Mouse (Mus musculus): ENCODE measurements around the gene Tmub2.
A peak's percentile ranks its signal among the peaks of the same experiment; 100 is the strongest.

Gene Tmub2

DNA sequence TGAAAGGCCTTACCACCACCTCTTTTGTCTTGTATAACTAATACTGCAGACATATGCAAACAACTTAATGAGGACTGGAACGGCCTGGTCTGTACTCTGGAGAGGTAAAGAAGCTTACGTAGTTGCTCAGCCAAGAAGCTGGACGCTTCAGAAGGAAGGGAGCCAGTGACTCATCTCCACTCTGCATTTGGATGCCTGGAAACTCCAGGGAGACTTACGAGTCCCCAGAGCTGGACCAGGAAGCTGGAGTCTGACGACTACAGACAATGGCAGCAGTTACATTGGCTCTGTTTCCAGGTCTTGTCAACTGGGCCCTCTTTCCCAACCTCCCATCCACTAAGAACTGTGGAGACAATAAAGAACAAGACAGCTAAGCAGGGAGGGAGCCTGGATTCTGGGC, 42.5 kb downstream of the Tmub2 start:
- no peak for DNase-seq (ENCODE audit: low spot score in 2 of 2)

DNA sequence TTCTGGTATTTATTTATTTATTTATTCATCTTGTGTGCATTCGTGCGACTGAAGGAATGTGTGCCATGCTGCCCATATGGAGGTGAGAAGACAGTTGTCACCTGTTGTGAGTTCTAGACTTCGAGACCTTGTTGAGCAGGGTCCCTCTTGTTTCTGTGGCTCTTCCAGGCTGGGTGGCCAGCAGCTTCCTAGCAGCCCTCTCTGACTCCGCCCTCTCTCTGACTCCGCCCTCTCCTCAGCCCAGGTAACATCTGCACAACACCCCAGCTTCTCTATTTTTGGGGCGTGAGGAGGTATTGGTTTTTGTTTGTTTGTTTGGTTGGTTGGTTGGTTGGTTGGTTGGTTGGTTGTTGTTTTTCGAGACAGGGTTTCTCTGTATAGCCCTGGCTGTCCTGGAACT, 43.1 kb downstream of the Tmub2 start:
- DNase-seq (ENCODE audit: low spot score in 2 of 2) = no peak

DNA sequence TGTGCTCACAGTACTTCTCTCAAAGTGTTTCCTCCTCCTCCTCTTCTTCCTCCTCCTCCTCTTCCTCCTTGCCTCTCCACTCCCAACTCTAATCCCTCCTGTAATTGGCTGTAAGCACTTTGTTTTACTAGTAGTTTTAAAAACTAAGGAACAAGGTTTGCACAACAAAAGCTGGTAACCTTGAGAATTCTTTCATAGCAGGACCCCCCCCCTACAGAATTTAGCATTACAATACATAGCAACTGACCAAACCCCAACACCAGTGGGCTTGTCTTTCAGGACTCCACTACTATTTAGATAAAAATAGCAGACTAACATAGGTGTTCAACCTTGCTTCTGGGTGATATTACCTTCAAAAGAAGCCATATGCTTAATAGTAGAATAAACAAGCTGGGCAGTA, 44.8 kb downstream of the Tmub2 start:
- DNase-seq (ENCODE audit: low spot score in 2 of 2) = no peak

DNA sequence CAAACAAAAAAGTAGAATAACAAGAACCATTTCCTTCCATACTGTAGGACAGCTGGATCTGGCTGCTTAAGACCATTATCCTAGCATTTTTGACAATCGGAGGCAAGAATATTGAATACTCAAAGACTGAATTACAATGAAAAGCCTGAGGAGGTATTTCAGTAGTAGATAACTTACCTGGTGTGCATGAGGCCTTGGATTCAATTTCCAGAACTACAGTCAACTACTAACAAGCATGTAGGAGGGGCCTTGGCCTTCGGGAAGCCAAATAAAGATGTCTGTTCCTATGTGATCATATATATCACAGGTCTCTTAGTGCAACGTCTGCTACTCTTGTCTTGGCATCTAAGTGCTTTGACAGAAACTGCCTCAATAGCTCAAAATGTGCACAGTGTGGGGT, 45.3 kb downstream of the Tmub2 start:
- DNase-seq (ENCODE audit: low spot score in 2 of 2) = no peak

DNA sequence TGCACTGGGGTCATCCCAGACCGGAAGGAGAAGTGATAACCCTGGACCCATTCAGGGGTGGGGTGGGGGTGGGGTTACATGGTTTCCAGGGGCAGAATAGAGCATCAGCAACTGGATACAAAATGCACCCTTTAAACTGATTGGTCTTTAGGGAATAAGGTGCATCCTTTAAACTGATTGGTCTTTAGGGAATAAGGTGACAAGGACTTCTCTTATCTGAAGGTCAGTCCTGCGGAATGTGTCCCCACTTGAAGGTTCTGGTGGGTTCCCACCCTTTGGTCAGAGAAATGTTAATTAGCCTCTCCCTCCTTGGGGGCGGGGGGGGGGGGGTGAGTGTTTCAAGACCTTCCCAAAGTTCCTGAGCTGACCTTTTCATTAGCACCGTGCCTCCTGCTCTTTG, 47.1 kb downstream of the Tmub2 start:
- no peak for DNase-seq (ENCODE audit: low spot score in 2 of 2)

DNA sequence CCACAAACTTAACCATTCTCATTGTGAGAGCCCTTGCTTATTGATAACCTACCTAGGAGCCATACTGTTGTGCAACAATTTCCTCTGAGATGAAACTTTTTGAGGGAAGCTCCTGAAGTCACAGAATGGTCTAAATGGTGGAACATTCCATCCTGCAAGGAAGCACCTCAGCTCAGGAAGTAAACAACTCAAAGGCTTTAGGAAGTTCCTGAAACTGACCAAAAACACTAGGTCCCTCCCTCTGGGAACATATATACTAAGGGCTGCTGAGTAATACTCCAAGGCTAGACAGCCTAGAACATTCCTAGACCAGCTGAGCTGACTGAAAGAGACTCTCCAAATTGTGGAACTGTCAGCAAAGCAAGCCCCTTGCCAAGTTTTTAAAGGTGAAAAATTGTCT, 48.3 kb downstream of the Tmub2 start:
- DNase-seq (ENCODE audit: low spot score in 2 of 2) = no peak

DNA sequence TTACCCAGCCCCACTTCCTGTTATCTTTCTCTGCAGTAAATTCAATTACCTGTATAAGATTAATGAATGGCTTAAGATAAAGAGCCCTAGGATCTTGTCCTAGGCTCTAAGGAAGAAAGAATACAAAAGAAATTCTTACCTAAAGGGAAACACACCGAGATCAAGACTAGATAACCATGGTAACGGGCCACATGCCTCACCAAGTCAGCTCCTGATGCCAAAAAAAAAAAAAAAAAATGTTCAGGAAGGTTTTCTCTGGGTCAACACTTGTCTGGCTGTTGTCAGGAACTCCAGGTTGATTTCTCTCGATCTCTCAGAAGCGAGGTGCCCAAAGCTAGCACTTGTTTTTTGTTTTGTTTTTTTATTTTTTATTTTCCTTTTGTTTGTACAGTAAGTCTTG, 49.3 kb downstream of the Tmub2 start:
- no peak for DNase-seq (ENCODE audit: low spot score in 2 of 2)

DNA sequence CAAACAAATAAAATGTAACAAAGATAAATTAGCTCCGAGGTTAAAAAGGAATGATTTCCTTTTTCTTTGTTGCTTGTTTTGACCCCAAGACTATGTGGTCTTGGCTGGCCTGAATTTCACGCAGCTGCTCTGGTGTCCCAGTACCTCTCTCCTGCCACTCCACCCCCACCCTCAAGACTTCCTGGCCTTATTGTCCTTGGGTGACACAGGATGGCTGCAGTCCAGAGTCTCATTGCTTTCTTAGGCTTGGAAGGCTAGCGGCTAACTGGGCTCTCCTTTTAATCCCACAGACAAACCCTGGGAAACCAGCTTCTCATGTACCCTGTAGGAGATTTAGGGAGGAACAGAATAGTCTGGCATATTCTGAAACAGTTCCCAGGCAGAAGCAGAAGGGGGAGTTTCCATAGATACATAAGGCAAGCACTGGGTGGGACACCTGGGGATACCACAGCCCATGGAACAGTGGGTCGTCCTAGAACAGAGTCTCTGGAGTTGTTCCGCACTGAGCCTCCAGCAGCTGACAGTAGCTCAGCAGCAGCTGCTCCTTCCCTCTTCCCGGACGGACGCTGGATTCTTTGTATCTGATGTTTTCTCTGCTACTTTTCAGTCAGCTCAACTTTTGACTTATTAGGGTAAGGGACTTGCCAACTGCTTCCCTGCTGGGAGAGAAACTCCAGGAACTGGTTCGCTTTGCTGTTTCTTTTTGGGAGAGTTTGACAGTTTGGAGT, 50.4 kb downstream of the Tmub2 start:
- DNase-seq (ENCODE audit: low spot score in 2 of 2) = peak in 1 of 2 experiments; percentile 53

DNA sequence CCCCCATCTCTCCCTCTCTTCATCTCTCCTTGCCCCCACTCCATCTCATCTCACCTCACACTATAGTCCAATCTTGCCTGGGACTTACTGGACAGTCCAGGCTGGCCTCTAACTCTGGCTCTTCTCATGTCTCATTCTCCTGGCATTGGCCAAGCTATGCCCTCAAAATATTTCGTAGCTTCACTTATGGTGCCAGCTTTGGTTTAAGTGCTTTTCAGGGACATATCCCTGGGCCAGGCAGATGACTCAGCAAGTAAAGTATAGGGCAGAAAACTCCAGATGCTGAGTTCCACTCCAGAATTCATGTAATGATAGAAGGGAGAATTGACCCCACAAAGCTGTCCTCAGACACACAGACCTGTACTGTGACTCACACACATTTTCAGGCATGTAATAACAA, 51.5 kb downstream of the Tmub2 start:
- peak in 1 of 2 experiments; percentile 26 for DNase-seq (ENCODE audit: low spot score in 2 of 2)

DNA sequence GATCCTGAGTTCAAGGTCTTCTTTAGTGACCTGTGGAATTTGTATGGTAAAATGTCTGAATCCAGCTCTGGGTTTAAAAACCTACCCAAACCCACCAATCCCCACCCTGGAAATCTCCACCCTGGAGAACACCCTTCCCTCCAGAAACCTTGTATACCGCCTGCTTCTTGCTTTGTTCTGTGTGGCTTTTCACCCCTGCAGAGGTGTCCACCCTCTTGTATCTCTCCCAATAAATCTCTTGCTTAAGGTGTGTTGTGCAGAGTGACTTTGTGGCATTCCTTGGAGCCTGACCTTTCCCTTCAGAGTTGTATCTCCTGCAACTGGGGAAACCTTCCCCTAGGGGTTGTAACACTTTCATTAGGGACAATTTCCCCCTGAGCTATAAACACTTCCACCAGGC, 53.2 kb downstream of the Tmub2 start:
- no peak for DNase-seq (ENCODE audit: low spot score in 2 of 2)

DNA sequence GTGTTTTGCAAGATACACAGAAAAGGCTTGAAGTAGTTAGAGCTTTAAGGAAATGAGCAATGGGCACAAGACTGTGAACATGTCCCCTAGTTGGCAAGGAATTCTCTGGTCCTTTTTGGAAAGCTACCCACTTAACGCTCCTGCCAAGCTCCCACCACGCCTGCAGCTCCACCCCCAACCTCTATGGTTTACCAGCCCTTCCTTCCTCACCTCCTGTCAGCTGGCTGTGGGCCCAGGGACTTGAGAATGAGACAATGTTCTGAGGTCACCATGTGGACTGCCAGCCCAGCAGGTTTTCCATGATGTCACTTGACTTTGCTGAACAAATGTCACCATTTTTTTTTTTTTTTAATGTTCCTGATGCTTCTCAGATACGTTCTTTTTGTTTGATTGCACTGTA, 53.8 kb downstream of the Tmub2 start:
- DNase-seq (ENCODE audit: low spot score in 2 of 2) = peak; percentile 81 to 88

All from heart, adult 9 months (tissue).